Mouse (Mus musculus) testis, postnatal 10 days (tissue): ENCODE measurements at regions not wholly inside any gene's neighbourhood (a gene's known extent, or its start where the extent isn't known, plus 50 kb on each side); places are given as distances from the start of the nearest gene placed in this dataset.

Experiments used
- DNase-seq: peaks from one replicate; pipeline ENCODE4 v3.0.0; 2021; ENCODE audit warnings: low spot score

- DNase-seq = no peak
These were observed 92.8 kb upstream of the Tmem189 start for GRCm38 (mm10) chr2:167782231-167782999.

- peak; percentile 70 for DNase-seq
These were observed 91.9 kb upstream of the Tmem189 start for GRCm38 (mm10) chr2:167781496-167781895.

GRCm38 (mm10) chr2:167778691-167779090 lies 89.1 kb upstream of the Tmem189 start:
- no peak for DNase-seq

GRCm38 (mm10) chr2:167778271-167778670 lies 88.6 kb upstream of the Tmem189 start:
- no peak for DNase-seq

- DNase-seq = peak; percentile 78
These were observed 87.9 kb upstream of the Tmem189 start for GRCm38 (mm10) chr2:167777331-167778085.

- DNase-seq = no peak
These were observed 86.9 kb upstream of the Tmem189 start for GRCm38 (mm10) chr2:167776251-167777168.

- no peak for DNase-seq
These were observed 85.7 kb upstream of the Tmem189 start for GRCm38 (mm10) chr2:167775218-167775915.

GRCm38 (mm10) chr2:167774806-167775179 lies 85.2 kb upstream of the Tmem189 start:
- no peak for DNase-seq

- no peak for DNase-seq
These were observed 84.7 kb upstream of the Tmem189 start for GRCm38 (mm10) chr2:167774166-167774805.

GRCm38 (mm10) chr2:167772834-167773233 lies 83.2 kb upstream of the Tmem189 start:
- DNase-seq = no peak

- peak; percentile 67 for DNase-seq
These were observed 78.3 kb upstream of the Tmem189 start for GRCm38 (mm10) chr2:167767962-167768361.

GRCm38 (mm10) chr2:167767371-167767770 lies 77.7 kb upstream of the Tmem189 start:
- DNase-seq = no peak

GRCm38 (mm10) chr2:167765811-167766210 lies 76.2 kb upstream of the Tmem189 start:
- DNase-seq = no peak

GRCm38 (mm10) chr2:167765072-167765800 lies 75.6 kb upstream of the Tmem189 start:
- peak; percentile 88 for DNase-seq

GRCm38 (mm10) chr2:167763891-167764410 lies 74.3 kb upstream of the Tmem189 start:
- no peak for DNase-seq

- no peak for DNase-seq
These were observed 71.8 kb upstream of the Tmem189 start for GRCm38 (mm10) chr2:167761404-167761936.

- no peak for DNase-seq
These were observed 71.2 kb upstream of the Tmem189 start for GRCm38 (mm10) chr2:167760681-167761403.

GRCm38 (mm10) chr2:167759603-167760390 lies 70.2 kb upstream of the Tmem189 start:
- no peak for DNase-seq
